Mouse (Mus musculus) layer of hippocampus, adult 9-11 months (tissue): ENCODE results near the gene Jaml.
A peak's percentile ranks its signal among the peaks of the same experiment; 100 is the strongest.
"Not testable (repeated sequence)": the region's sequence is repeated elsewhere in the genome, so short reads cannot be mapped to it uniquely, and the experiment has no call there.

Experiments used
- DNase-seq: peaks from one replicate; pipeline ENCODE4 v3.0.0; 2022

Jaml gene

GRCm38 (mm10) chr9:45079011-45079410 lies at the start of gene Jaml:
Jaml (plus strand) TSS chr9:45079183.
- peak; percentile 15 for DNase-seq

- DNase-seq, result no peak
These were observed 48.6 kb upstream of the Jaml start for GRCm38 (mm10) chr9:45030341-45030740.

GRCm38 (mm10) chr9:45032261-45032660 lies 46.7 kb upstream of the Jaml start:
- DNase-seq, result no peak

- no peak for DNase-seq
These were observed 44.5 kb upstream of the Jaml start for GRCm38 (mm10) chr9:45034526-45034925.

- not testable (repeated sequence) for DNase-seq
These were observed 41.2 kb upstream of the Jaml start for GRCm38 (mm10) chr9:45037803-45038202.

- no peak for DNase-seq
These were observed 39.5 kb upstream of the Jaml start, which contains the start of gene Mpzl2 for GRCm38 (mm10) chr9:45039499-45039898. Mpzl2 (plus strand) TSS chr9:45039799.

- no peak for DNase-seq
These were observed 38.7 kb upstream of the Jaml start for GRCm38 (mm10) chr9:45040066-45040845.

- no peak for DNase-seq
These were observed 37.7 kb upstream of the Jaml start for GRCm38 (mm10) chr9:45041131-45041838.

DNA sequence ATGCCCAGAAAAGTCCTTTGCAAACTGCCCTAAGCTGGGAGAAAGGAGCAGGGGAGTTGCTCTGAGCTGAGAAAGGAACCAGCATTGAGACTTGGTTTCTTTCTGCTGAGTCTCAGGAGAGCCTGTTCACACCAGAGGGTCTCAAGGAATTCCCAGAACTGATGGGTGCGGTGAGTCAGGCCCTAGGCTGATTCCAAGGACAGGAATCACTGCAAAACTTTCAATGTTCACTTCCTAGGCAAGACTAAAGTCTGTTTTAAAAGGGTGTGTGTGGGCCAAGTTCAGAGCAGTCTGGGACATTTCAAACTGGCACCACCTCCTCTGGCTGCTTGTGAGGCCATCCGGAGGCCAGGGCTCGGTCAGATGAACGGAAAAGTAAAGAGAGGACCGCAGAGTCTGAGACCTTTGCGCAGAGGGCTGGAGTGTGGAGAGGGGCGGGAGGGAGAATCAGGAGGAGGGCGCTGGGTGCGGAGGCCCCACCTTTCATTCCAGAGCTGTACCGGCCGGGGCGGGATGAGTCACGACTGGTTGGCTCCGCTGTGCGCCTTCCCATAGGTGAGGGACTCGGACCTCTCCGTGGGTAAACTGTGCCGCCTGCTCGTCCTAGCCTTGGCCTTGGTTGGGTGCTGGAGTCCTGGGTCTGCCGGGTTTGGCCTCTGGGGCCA lies 36.8 kb upstream of the Jaml start:
- DNase-seq, result no peak

DNA sequence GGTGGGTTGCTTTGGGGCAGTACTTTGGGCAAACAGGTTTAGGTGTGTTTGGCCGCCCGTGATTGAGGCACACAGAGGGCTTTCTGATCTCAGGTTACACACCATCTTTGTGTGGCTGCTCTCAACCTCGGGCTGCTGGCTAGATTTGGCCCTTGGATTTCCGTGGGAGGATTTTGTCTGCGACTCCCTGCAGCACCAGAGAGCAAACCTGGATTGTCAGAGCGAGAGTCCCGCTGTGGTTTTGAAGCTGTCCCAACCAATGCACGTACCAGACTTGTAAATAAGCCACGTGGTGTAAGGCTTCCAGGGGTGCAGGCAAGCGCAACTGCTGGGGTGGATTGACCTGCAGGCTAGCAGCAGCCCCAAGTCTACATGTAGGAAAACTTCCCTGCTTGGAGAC lies 36.0 kb upstream of the Jaml start:
- no peak for DNase-seq

DNA sequence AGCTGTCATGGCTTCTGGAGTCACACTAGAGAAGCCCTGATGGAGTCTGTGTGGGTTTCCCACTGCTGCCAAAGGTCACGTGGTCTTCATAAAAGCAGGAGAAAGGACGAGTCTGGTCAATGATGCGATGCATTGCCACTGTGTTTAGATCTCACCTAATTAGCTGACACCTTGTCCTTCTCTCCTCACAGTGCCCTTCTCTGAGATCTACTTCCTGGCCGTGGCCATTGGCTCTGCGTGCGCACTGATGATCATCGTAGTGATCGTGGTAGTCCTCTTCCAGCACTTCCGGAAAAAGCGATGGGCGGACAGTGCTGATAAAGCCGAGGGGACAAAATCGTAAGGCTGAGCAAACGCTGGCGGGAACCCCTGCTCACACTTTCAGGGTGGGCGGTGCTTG lies 32.0 kb upstream of the Jaml start:
- no peak for DNase-seq

DNA sequence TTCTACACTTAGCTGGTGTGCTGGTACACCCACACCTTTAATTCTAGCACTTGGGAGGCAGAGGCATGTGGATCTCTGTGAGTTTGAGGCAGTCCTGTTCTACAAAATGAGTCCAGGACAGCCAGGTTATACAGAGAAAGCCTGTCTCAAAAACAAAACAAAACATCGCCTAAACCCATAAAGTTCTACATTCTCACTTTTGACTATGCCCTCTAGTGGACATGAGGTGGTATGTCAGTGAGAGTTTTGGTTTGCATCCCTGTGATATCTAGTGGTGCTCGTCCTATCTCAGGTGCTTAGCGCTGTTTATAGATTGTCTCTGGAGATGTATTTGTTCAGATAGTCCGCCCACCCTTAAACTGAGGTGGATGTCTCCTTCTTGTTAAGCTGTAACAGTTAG lies 30.5 kb upstream of the Jaml start:
- no peak for DNase-seq

GRCm38 (mm10) chr9:45049731-45050130 lies 29.3 kb upstream of the Jaml start:
- DNase-seq, result no peak

DNA sequence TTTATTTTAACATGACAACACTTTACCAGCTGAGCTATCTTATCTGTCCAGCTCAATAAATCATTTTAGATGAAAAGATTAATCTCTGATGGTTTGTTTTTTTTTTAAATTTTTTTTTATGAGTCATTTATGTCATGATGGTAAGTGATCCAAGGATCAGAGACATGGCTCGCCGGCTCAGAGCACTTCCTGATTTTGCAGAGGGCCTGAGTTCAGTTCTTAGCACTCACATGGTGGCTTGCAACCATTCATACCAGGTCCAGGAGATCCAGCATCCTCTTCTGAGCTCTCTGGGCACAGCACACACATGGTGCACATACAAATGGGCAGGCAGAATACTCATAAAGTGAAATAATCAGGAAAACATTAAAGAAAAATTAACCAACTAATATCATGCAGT lies 28.7 kb upstream of the Jaml start:
- no peak for DNase-seq

- DNase-seq, result peak; percentile 87
These were observed 23.8 kb upstream of the Jaml start, which contains the start of gene Mpzl3 for GRCm38 (mm10) chr9:45055082-45055713. Mpzl3 (plus strand) TSS chr9:45055186.

- no peak for DNase-seq
These were observed 20.6 kb upstream of the Jaml start for GRCm38 (mm10) chr9:45058304-45058940.

GRCm38 (mm10) chr9:45060151-45060550 lies 18.8 kb upstream of the Jaml start:
- DNase-seq, result no peak

DNA sequence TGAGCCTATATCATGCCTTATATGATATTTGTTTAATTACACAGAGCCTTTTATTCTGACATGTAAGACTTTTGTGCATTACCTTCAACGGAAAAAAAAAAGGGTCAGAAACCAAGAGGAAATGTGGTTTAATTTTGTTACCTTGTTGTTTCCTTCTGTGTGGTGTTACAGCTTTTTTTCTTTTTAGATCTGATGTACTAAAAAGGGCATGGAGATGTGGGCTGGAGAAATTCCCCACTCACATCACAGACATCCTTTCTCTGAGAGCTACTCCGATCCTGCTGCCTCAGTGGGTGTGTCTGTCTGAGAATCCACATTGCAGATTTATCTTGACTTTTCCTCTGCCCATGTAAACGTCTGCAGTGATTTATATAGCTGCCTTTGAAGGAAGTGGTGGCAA lies 16.3 kb upstream of the Jaml start:
- no peak for DNase-seq

DNA sequence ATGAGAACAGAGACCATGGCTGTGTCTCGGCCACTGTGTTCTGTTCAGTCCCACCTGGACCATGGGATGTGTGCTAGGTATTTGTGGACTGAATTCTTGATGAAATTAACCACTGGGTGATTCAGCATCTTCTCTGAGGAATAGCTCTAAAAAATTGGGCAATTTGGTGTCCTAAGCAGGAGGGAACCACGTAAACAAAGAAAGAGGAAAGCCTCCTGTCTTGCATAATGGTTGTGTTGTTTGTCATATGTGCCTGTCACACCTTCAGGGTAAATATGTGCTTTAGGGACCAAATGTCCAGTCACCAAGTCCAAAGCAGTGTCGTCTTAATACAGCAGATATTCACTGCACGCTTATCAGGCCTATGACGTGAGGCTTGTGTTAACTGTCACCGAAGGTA lies 14.6 kb upstream of the Jaml start:
- DNase-seq, result no peak

DNA sequence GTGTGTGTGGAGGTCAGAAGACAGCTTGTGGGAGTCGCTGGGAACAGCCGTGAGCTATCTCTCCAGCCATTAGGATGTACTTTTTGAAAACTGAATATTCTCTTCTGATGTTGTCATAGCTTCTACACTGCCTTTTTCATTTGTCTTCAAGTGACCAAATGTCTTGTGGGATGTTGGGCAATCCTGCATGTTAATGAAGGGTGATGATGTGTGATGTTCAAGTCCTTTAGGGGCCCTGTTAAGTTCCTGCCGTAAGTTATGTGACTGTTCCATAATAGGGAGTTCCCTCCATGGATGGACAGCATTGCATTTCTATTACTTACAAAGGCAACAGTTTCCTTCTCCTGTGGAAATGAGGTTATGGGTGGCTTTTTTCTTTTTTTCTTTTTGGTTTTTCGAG lies 12.2 kb upstream of the Jaml start:
- DNase-seq, result no peak

- no peak for DNase-seq
These were observed 7.2 kb upstream of the Jaml start for GRCm38 (mm10) chr9:45071800-45072199.

DNA sequence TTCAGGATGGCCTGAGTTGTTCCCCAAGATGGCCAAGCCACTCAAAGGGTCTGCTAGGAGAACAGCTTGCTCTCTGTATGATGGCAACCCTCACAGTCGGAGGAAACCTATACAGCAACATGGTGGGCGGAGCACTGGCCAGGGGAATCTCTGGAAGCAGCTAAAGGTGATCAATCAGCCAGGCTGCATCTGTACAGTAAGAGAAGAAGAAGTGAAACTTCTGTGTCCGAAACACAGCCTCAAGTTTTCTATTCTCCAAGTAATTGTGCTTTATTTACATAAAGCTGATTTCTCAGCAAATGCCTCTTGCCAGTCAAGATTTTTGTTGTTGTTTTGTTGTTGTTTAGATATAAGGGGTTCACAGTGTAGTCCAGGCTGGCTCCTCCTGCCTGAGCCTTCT lies 1.1 kb upstream of the Jaml start:
- no peak for DNase-seq

GRCm38 (mm10) chr9:45083132-45083531 lies 4.1 kb downstream of the Jaml start:
- DNase-seq, result no peak
